Mouse (Mus musculus) testis, adult 2 months (tissue): ENCODE measurements at regions not wholly inside any gene's neighbourhood (a gene's known extent, or its start where the extent isn't known, plus 50 kb on each side); places are given as distances from the start of the nearest gene placed in this dataset.

Source experiments
- CTCF ChIP-seq: fragments of 200-500 bp; IDR thresholded peaks from 2 replicates; pipeline ENCODE4 v1.5.1; 2012; ENCODE audit warnings: low read depth, mild to moderate bottlenecking, inconsistent platforms, low read length, moderate library complexity; ENCODE audit not compliant: control insufficient read depth, insufficient read depth, insufficient replicate concordance
- POLR2A ChIP-seq: fragments of 200-500 bp; IDR thresholded peaks from 2 replicates; pipeline ENCODE4 v1.6.1; 2012; ENCODE audit warnings: low read depth, mild to moderate bottlenecking, inconsistent platforms, low read length, moderate library complexity; ENCODE audit not compliant: control insufficient read depth

- TF ChIP-seq POLR2A (no peak), CTCF (no peak)
These were observed 136.5 kb downstream of the Aipl1 start for GRCm38 (mm10) chr11:71900816-71901215.
